Mouse (Mus musculus) R1 (cell line): Measurements from ENCODE around the gene Olfr983.

ENCODE experiments used
- DNase-seq: peaks from one replicate; pipeline ENCODE4 v3.0.0-alpha.2; 2018; ENCODE audit warnings: low read depth, low spot score

Olfr983 gene

DNA sequence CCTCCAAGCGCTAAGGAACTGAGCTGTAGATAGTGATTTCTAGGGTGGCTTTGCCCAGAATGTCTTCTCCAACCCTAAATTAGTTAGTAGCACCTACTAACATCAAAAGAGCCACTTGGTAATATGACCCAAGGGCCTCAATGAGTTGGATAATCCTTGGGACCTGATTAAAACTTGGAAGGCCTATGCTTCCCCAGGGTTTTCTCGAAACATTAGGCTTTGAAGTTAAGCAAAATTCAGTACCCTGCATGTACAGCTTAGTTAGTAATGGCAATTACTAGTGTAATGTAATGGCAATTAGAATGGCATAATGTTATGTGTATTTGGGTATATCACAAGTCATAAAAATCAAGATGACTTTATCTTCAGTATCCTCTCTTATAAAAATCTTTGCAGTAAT is at the start of gene Olfr983:
Gene Olfr983 (minus strand): TSS at position 101 of the 400 bp plus-strand sequence.
- no peak for DNase-seq

DNA sequence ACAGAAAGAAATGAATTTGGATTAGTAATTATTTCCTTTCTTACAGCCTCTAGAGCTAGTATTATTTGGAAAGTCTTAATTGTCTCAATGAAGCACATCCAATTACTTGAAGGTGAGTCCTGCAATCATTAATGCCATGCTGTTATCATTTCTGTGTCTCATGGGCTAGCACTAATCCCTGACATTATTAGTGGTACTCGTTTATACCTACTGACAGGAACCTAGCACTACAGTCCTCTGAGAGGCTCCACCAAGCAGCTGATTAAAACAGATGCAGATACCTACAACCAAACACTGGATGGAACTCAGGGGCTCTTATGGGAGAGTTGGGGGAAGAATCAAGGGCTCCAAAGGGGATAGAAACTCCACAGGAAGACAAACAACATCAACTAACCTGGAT is 48.1 kb upstream of the Olfr983 start:
- DNase-seq = no peak

DNA sequence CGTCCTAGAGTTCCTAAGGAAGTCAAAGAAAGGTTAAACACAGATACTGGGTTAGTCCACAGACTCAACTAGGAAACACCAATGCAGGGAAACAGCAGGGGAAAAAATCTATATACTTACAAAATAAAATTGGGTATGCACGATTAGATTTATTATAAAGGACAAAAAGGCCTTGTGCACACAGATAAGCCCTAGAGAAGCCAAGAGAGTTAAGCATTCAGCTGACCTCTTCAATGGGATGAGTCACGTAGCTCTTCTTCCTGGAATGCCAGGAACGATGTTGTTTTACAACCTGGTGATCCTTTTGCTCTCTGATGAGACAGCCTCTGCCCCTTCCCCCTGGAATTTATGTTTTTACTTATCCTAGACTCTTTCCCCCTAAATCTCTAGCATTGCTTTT is 46.1 kb upstream of the Olfr983 start:
- DNase-seq = peak; percentile 34

DNA sequence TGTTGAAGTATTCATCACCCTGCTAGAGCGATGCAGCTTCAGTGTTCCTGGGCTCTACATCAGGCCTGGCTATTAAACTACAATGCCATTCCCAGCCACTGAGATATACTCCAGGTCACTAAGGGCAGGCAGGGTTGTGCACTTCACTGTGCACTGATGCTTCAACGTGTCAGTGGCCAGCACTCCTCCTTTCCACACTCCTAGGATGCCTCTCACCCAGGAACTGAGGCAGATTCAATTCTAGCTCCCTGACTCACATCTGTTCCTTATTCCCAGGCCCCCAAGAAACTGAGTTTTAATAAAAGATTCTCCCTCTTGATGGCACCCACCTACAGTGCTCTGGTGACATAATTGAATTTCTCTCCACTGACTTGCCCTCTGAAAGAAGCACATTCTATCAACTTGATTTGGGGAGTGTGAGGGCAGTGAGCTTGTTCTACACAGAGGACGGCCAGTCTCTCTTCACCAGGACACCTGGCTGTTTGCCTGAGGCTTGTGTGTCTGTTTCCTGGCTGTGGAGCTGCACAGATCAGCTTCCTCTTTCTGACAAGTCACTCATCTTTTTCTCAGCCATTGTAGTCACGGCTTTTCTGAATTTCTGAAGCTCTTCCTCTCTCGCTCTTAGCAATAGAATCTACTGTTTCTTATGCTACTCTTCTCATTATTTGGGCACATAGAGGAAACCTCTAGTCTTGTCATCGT is 43.7 kb upstream of the Olfr983 start:
- no peak for DNase-seq

DNA sequence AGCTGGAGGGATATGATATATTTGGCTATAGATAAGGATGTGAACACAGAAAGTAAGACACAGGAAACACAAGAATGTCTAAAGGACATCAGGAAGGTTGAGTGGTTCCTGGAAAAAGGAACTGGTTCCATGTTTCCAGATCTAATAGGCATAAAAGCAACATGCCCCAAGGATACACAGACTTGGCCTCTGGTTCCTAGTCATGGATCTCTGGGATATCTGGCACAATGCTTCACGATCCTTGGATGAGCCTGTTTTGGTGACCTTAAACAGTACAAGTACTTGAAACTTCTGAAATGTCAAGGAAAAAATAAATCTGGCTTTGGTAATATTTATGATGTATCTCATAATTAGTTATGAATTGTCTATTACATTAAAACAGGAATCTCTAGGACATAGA is 37.2 kb upstream of the Olfr983 start:
- no peak for DNase-seq

DNA sequence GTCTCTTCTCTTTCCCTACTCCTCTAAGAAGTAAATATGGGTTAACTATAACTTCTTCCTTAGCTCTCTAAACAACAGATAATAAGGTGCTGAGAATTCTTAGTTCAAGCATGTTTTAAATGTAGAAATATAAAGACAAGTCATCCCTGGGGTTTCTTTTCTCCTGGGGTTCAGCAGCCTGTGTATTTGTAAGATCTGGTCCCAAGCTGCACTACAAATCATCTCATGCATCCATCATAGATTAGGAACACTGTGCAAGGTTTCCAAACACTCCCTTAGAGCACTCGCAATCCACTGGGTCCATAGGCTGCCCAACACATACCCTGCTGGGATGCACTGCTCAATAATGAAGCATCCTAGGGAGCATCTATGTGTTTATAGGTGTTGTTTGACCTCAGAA is 36.7 kb upstream of the Olfr983 start, which contains the start of gene Olfr985:
Gene Olfr985 (minus strand): TSS at position 101 of the 400 bp plus-strand sequence.
- no peak for DNase-seq

DNA sequence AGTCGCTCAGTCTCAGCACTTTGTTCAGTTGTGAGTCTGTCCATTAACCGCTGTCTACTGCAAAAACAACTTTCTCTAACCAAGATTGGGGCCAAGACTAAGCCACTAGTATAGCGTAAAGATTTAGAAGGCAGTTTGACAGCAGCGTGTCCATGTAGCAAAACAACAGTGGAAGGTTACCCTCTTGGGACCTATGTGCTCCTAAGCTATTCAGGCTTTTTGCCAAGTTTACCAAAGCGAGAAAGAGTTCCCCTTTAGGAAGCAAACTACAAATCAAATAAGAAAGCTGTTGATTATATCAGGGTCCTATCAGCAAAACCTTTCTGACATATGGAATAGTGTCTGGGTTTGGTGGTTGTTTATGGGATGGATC is 23.9 kb upstream of the Olfr983 start:
- no peak for DNase-seq

DNA sequence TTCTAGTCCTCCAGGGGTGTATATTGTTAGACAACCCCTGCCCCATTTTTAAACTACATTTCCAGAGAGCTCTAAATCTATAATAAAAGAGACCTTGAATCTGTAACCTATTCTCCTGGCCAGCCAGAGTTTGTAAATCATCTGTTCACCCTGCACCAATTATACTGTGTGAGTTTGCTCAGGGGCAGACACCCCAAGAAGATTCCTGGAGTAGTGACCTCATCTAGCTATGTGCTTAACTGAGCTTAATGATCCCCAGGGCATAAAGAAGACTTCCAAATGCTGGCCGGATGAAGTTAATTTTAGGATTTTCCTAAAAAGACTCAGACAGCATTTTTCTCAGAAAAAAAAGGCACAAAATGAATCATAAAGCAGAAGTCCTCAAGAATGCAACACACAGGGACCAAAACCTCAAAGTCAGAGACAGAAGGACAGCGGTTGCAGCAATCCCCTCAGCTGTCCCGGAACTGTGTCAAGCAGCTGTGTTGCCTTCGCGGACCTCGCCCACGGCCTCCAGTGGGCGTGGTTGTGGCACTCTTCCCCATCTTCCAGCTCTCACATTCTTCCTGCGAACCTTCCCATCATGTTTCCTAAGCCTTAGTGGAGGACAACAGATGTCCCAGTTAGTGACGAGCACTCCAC is 23.4 kb upstream of the Olfr983 start:
- no peak for DNase-seq

DNA sequence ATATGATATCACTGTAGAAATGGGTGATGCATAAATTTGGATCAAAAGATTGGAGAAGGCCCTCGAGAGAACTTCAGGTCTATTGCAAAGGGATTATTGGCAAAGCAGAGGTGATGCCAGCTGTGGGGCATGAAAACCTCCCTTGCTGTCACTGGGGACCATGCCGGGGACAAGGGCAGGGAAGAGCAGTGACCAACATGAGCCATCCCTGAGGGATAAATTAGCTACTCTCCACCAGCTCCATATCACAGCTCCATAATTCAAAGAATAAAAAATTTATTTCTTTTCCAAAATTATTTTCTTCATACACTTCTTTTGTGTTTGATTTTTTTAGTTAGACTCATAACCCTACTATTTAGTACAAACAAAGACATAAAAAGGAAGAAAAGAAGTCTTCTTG is 20.7 kb upstream of the Olfr983 start, which contains the start of gene Olfr984:
Gene Olfr984 (minus strand): TSS at position 101 of the 400 bp plus-strand sequence.
- DNase-seq = no peak

DNA sequence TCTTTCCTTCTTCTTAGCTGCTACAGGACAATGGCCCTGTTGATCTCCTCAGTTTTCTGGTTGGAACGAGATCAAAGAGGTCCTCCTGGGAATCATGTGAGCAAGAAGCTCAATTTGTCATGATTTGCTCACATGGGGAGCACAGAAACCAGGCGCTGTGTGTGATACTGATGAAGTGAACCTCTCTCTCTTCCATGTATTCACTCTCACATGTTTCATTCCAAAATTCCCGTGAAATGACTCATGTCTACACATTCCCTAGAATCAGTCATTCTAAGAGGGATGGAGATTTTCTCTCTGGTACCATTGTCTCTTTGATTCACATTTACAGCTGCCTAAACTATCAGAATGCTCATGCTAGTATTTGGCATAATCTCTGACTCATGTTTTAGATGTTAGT is 1.4 kb upstream of the Olfr983 start:
- DNase-seq = no peak

DNA sequence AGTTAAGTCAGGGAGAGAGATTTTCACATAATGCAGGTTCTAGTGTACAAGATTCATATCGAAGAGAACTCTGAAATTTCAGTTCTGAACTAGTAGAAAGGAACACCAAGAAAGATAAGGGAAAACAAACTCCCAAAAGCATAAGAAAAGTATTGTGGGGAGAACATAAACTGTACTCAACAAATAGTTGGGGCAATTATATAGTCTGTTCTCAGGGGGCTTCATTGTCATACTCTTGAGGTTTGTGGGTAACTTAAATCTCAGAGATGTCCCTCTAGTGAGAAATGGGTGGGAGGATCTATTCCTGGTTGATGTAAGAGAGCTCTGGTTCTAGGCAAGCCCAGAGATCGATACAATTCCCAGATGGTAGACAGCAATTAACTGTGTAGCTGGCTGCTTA is 19.9 kb downstream of the Olfr983 start, which contains the start of gene Olfr982:
Gene Olfr982 (plus strand): TSS at position 301 of the 400 bp plus-strand sequence.
- no peak for DNase-seq

DNA sequence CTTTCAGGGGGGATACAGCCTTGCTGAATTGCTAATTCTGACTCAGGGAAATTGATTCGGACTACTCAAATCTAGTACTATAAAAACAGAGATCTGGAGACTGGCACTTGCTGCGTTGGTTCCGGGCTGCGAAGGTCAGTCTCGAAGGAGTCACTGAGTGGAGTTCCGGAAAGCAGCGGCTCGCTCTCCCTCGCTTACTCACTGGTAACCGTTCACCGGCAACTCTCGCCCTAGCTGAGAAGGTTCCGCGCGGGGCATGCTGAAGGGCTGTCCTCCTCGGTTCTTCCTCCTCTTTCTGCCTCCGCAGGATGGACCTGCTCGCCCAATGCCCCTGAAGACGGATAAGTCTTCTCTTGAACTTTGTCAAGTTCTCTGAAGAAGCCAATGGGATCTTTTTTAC is 43.3 kb downstream of the Olfr983 start:
- DNase-seq = peak; percentile 4
